Mouse (Mus musculus) limb, embryonic 14.5 days (tissue): Measurements from ENCODE around the gene Epb41. TPM values are rescaled to one million over a fixed set of nuclear protein-coding genes. Genes with fewer than 3 reads are reported as not detected.

Source experiments
- ATAC-seq: fragments of 200-750 bp; cut with Nextera tagmentation; 2 replicates; pipeline ENCODE4 v1.8.0; 2017; ENCODE audit warnings: low read depth, moderate number of reproducible peaks, moderate TSS enrichment; ENCODE audit not compliant: low FRiP score
- DNase-seq: peaks from one replicate; pipeline ENCODE4 v3.0.0-alpha.2; 2015; ENCODE audit warnings: low spot score
- H3K27ac ChIP-seq: fragments of 300-500 bp; sonication (generic); replicated peaks from 2 replicates; pipeline ENCODE4 v1.5.1; 2014; ENCODE audit warnings: low read depth, mild to moderate bottlenecking, low read length, moderate library complexity, mixed read lengths
- H3K27me3 ChIP-seq: fragments of 300-500 bp; sonication (generic); 2 replicates; pipeline ENCODE4 v1.6.1; 2014; ENCODE audit warnings: low read length, mixed read lengths; ENCODE audit not compliant: control insufficient read depth, insufficient read depth
- H3K36me3 ChIP-seq: fragments of 300-500 bp; sonication (generic); 2 replicates; pipeline ENCODE4 v1.6.1; 2014; ENCODE audit warnings: mild to moderate bottlenecking, low read length, moderate library complexity, mixed read lengths; ENCODE audit not compliant: control insufficient read depth, insufficient read depth
- H3K4me1 ChIP-seq: fragments of 300-500 bp; sonication (generic); 2 replicates; pipeline ENCODE4 v1.6.1; 2014; ENCODE audit warnings: antibody characterized with exemption, low read length, mixed read lengths; ENCODE audit not compliant: control insufficient read depth, insufficient read depth
- H3K4me2 ChIP-seq: fragments of 300-500 bp; sonication (generic); replicated peaks from 2 replicates; pipeline ENCODE4 v1.6.1; 2014; ENCODE audit warnings: low read depth, mild to moderate bottlenecking, low read length, moderate library complexity; ENCODE audit not compliant: severe bottlenecking
- H3K4me3 ChIP-seq: fragments of 300-500 bp; sonication (generic); replicated peaks from 2 replicates; pipeline ENCODE4 v1.5.1; 2014; ENCODE audit warnings: low read length
- H3K9ac ChIP-seq: fragments of 300-500 bp; sonication (generic); 2 replicates; pipeline ENCODE4 v1.6.1; 2014; ENCODE audit warnings: mild to moderate bottlenecking, low read depth, low read length, moderate library complexity; ENCODE audit not compliant: severe bottlenecking
- H3K9me3 ChIP-seq: fragments of 300-500 bp; sonication (generic); 2 replicates; pipeline ENCODE4 v1.6.1; 2016; ENCODE audit warnings: low read length; ENCODE audit not compliant: control insufficient read depth
- POLR2A ChIP-seq: fragments of 200-500 bp; IDR thresholded peaks from 2 replicates; pipeline ENCODE4 v1.8.0; 2012; ENCODE audit warnings: inconsistent platforms, mild to moderate bottlenecking, moderate library complexity, borderline replicate concordance; ENCODE audit not compliant: insufficient read depth, insufficient read length; ENCODE audit errors: extremely low read depth
- WGBS: fragments of 180-500 bp; shearing (Covaris S2); extraction: QIAGEN DNeasy Blood & Tissue Kit; methylation state at CpG from one replicate; pipeline ENCODE4 v1.1.7; 2014; 5-methylcytosine and 5-hydroxymethylcytosine counted together
- polyA plus RNA-seq, 2 experiments: library from polyadenylated mRNA; depleted of rRNA in 1 of 2; stranded (reverse) in 1 of 2; unstranded in 1 of 2; fragments of >200 nt; fragmentation: Nextera tagmentation in 1 of 2; extraction: Ambion mirVana in 1 of 2; gene quantifications; 2 replicates each; pipeline versions ENCODE4 v1.2.1 to v1.2.3; 2012 to 2014

Gene Epb41
- polyA plus RNA-seq, 2 experiments = 60.6 to 76.4 TPM

DNA sequence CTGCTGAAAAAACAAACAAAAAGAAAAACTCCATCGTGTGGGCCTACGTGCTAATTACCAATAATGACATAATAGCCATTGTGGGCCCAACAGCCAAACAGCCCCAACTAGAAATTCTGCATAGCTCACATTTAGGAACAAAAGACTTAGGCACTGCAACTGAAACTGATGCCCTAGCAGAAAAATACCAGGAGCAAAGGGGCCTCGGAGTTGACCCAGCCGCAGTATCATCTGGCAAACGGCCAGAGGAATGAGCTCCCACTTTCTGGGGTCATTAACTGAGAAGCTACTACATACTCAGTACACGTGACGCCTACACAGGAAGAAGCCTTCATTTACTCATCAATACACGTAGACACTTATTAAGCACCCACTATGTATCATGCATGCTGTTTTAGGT is 12.8 kb downstream of the Epb41 start:
- H3K27me3 ChIP-seq = no peaks in the 10 kb centered on the region
- H3K4me3 ChIP-seq = no peak overlapping the region
- no peak overlapping the region for H3K4me2 ChIP-seq
- no peaks in the 10 kb centered on the region for H3K4me1 ChIP-seq
- WGBS = 65% methylated on average over 8 of the region's 8 CpGs
- ATAC-seq (no peak), DNase-seq (no peak)
- TF ChIP-seq POLR2A = no peak
- H3K9me3 ChIP-seq = no peaks in the 10 kb centered on the region
- H3K27ac ChIP-seq = no peak overlapping the region
- no peaks in the 10 kb centered on the region for H3K36me3 ChIP-seq
- no peak overlapping the region for H3K9ac ChIP-seq

DNA sequence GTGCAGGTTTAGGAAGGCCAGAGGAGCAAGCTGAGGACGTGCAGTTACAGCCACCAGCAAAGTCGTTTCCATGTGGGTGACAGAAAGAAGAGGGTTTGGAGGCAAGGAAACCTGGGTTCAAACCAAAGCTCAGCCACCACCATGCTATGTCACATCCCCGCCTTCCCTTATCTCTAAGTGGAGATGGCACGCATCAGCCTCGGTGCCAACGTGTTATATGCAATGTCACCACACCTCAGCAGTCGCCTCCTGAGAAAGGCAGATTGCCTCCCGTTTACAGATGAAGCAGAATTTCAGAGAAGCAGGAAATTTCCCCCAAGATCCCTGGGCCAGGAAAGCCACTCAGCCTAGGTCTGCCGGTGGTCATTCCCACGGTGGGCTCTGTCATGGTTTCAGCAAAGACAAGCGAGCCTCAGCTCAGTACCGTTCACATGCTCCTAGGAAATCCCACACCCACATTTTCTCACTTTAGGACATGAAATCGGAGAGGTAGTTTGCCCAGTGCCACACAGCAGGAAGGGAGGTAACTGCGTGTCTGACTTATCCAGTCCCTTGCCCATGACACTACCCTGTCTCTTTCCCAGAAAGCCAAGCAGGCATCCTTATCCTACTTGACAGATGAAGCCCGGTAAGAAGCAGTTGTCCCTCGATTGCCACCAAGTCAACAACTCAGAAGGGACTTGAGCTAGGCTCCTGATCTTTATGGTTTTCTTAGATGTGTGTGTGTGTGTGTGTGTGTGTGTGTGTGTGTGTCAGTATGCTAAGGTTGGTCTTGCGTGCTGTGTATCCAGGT is 14.9 kb downstream of the Epb41 start:
- TF ChIP-seq POLR2A = no peak
- Histone ChIP-seq H3K9ac (no peak overlapping the region), H3K4me1 (no peaks in the 10 kb centered on the region), H3K36me3 (no peaks in the 10 kb centered on the region), H3K4me3 (no peak overlapping the region), H3K4me2 (no peak overlapping the region), H3K27me3 (no peaks in the 10 kb centered on the region), H3K27ac (no peak overlapping the region), H3K9me3 (no peaks in the 10 kb centered on the region)
- 56% methylated on average over 17 of the region's 17 CpGs for WGBS
- no peak for ATAC-seq
- DNase-seq = no peak

DNA sequence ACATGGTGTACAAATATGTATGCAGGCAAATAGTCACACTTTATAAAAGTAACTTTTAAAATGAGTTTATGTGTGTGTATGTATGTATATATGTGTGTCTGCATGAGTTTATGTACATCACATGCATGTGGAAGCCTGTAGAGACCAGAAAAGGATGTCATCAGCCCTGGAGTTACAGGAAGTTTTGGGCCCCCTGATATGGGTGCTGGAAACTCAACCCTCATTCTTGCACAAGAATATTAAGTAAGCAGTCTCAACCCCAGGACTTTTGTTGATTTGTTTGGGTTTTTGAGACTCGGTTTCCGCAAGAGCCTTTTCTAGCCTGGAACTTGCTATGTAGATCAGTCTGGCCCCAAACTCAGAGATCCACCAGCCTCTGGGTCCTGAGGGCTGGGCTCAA is 15.6 kb downstream of the Epb41 start:
- H3K27ac ChIP-seq = no peak overlapping the region
- DNase-seq (no peak), ATAC-seq (no peak)
- no peak overlapping the region for H3K4me2 ChIP-seq
- H3K9ac ChIP-seq = no peak overlapping the region
- H3K36me3 ChIP-seq = no peaks in the 10 kb centered on the region
- no peak for TF ChIP-seq POLR2A
- no peak overlapping the region for H3K4me3 ChIP-seq
- no peaks in the 10 kb centered on the region for H3K4me1 ChIP-seq
- no peaks in the 10 kb centered on the region for H3K9me3 ChIP-seq
- no peaks in the 10 kb centered on the region for H3K27me3 ChIP-seq
- WGBS = 91% methylated on average over 2 of the region's 2 CpGs

GRCm38 (mm10) chr4:132057311-132057710 is 17.8 kb downstream of the Epb41 start:
- no peak for TF ChIP-seq POLR2A
- Histone ChIP-seq H3K4me2 (no peak overlapping the region), H3K9ac (no peak overlapping the region), H3K9me3 (no peaks in the 10 kb centered on the region), H3K27ac (no peak overlapping the region), H3K27me3 (no peaks in the 10 kb centered on the region), H3K36me3 (no peaks in the 10 kb centered on the region), H3K4me3 (no peak overlapping the region), H3K4me1 (no peaks in the 10 kb centered on the region)
- ATAC-seq = no peak
- DNase-seq = no peak

- Histone ChIP-seq H3K9ac (no peak overlapping the region), H3K27ac (no peak overlapping the region), H3K27me3 (no peaks in the 10 kb centered on the region), H3K4me1 (peaks cover 2% of the 10 kb centered on the region; the same call in 1 of the 2 replicates), H3K9me3 (no peaks in the 10 kb centered on the region), H3K4me3 (no peak overlapping the region), H3K4me2 (no peak overlapping the region), H3K36me3 (no peaks in the 10 kb centered on the region)
- WGBS = 77% methylated on average over 10 of the region's 10 CpGs
- no peak for TF ChIP-seq POLR2A
- ATAC-seq (no peak), DNase-seq (no peak)
Measured at GRCm38 (mm10) chr4:132051321-132052275, 23.5 kb downstream of the Epb41 start.
